Mouse (Mus musculus): ENCODE measurements at regions not wholly inside any gene's neighbourhood (a gene's known extent, or its start where the extent isn't known, plus 50 kb on each side); places are given as distances from the start of the nearest gene placed in this dataset.
A peak's percentile ranks its signal among the peaks of the same experiment; 100 is the strongest.

DNA sequence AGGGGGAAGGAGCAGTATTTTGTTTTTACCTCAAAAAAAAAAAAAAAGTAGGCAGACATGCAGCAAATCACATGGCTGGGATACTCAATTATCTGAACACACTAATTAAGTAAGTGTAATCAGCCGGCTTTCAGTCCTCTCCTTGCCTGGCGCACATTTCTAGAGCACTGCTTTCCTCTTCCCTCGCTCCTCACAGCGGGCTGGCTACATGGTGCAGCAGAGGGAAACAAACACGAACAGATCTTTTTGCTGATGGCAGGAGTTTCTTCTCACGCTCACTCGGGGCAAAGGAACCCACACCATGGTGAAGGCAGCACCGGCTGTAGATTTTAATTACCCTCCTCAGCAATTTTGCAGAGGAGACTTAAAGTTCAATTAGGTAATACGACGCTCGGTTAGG, 169.7 kb upstream of the Azi2 start:
- no peak for DNase-seq (ENCODE audit: low read depth, low spot score)

- DNase-seq (ENCODE audit: low read depth, low spot score), result no peak
Measured at GRCm38 (mm10) chr9:117863944-117864343, 176.4 kb upstream of the Azi2 start.

GRCm38 (mm10) chr9:117863318-117863717, 177.0 kb upstream of the Azi2 start:
- no peak for DNase-seq (ENCODE audit: low read depth, low spot score)

- no peak for DNase-seq (ENCODE audit: low read depth, low spot score)
Measured at GRCm38 (mm10) chr9:117859580-117860045, 180.7 kb upstream of the Azi2 start.

- DNase-seq (ENCODE audit: low read depth, low spot score), result no peak
Measured at GRCm38 (mm10) chr9:117843531-117843930, 196.8 kb upstream of the Azi2 start.

- no peak for DNase-seq (ENCODE audit: low read depth, low spot score)
Measured at GRCm38 (mm10) chr9:117836696-117837380, 203.5 kb upstream of the Azi2 start.

DNA sequence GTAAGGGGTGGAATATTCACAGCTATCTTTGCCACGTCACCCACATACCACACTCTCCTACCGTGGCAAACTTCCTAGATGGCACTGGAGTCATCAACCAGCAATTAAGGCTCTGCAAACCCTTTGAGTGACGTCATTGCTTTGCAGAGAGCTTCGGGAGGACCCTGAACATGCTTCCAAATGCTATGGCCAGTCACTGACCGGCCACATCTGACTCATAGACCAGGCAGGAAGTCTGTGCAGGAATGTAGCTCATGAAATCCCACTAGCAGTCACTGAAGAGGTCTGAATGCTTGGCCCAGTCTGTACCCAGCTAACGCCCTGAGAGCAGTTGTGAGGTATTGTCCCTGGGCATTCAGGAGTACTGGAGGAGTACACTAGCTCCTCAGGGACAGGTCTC, 203.9 kb upstream of the Rbms3 start:
- DNase-seq (ENCODE audit: low read depth, low spot score), result no peak

- DNase-seq (ENCODE audit: low read depth, low spot score), result no peak
Measured at GRCm38 (mm10) chr9:117814661-117815060, 184.9 kb upstream of the Rbms3 start.

- no peak for DNase-seq (ENCODE audit: low read depth, low spot score)
Measured at GRCm38 (mm10) chr9:117813216-117813615, 183.5 kb upstream of the Rbms3 start.

DNA sequence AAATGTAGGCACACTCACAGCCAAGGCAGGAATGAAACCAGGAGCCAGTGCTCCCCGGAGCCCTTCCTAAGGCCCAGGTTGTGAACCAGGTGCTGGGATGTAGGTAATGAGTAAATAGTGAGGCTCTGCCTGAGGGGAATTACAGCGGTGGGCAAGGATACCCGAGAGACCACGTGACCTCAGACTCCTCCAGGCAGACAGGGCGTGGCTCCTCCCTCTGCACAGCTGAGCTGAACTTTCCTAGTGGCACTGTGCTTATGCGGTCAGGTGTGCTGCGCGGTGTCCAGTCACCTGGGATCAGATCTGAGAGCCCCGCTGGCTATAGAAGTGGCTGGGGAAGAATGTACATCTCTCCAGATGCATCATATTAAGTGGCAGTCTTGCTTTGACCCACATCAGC, 176.1 kb upstream of the Rbms3 start:
- no peak for DNase-seq (ENCODE audit: low read depth, low spot score)

DNA sequence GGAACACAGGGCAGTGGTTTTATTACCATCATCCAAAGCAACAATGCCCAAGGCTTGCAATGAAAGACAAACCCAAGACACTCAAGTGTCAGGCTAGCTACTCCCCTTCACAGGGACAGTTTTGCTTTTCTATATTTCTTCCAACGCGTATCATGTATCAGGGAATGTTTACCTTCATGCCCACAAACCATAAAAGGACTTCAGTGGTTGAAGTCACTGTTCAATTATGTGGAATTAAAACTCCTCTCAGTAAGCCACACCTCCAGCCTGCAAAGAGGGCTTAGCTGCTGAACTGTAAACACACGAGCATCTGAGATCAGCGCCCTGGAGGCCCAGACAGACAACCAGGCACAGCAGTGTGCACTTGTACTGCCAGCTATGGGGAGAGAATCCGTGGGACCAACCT, 154.5 kb upstream of the Rbms3 start:
- DNase-seq (ENCODE audit: low read depth, low spot score), result no peak

DNA sequence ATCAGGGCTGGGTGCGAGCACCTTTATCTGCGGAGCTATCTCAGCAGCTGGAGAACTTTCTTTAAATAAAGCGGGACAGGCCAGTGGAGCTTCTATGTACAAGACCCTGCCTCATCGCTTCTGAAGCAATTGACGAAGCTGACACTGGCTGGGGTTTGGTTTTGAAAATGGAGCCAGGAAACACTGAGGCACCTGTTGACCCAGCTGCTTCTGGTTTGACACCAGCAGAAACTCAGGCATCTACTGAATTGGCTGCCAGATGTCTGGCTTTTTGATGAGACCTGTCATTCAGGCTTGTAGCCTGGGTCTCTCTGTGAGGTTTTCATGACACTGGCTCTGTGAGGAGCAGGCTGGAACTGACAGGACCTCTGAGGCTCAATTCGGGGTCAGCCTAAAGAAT, 124.9 kb upstream of the Rbms3 start:
- DNase-seq (ENCODE audit: low read depth, low spot score), result no peak

- DNase-seq (ENCODE audit: low read depth, low spot score), result no peak
Measured at GRCm38 (mm10) chr9:117753466-117753865, 123.8 kb upstream of the Rbms3 start.

- DNase-seq (ENCODE audit: low read depth, low spot score), result no peak
Measured at GRCm38 (mm10) chr9:117744906-117745305, 115.2 kb upstream of the Rbms3 start.

GRCm38 (mm10) chr9:117729366-117729765, 99.7 kb upstream of the Rbms3 start:
- DNase-seq (ENCODE audit: low read depth, low spot score), result no peak

DNA sequence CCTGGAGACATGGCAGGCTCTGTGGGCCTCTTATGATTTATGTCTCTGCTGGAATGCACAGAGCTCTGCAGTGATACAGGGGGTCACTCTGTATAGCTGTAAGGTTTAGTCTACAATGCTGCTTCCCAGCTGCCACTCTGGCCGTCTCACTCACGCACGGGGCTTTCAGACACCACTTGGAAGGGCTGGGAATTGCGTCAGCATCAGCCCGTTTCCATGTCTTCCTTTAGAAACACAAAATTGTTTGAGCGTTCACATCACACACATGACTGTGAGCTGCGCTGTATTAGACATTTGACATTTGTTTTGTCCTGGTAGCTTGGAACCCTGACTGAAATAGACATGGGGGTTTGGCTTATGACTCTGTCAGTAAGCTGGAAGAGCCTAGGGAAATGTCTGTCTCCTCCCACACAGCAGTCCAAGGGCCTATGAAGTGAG, 90.5 kb upstream of the Rbms3 start:
- DNase-seq (ENCODE audit: low read depth, low spot score), result peak; percentile 36

- DNase-seq (ENCODE audit: low read depth, low spot score), result no peak
Measured at GRCm38 (mm10) chr9:117717346-117717745, 87.6 kb upstream of the Rbms3 start.

GRCm38 (mm10) chr9:117716476-117716875, 86.8 kb upstream of the Rbms3 start:
- no peak for DNase-seq (ENCODE audit: low read depth, low spot score)

- DNase-seq (ENCODE audit: low read depth, low spot score), result no peak
Measured at GRCm38 (mm10) chr9:117714741-117715675, 85.3 kb upstream of the Rbms3 start.

DNA sequence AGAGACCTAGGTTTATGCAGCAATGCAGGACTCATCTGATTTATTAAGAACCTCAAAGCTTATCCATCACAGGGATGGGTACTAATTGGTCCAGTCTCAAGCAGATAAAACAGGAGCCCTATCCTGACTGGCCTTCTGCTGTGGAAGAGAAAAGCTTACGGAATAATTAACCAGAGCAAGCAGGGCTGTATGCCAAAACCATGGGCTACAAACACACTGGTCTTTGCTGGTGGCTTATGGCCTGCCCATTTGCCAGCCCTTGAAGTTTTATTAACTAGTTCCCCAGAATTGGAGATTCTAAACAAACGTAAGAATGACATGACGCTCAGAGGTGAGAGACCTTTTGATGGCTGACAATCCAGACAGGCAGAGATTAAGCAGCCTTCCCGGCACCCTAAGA, 83.4 kb upstream of the Rbms3 start:
- no peak for DNase-seq (ENCODE audit: low read depth, low spot score)

- DNase-seq (ENCODE audit: low read depth, low spot score), result no peak
Measured at GRCm38 (mm10) chr9:117711793-117712192, 82.1 kb upstream of the Rbms3 start.

GRCm38 (mm10) chr9:117710966-117711365, 81.3 kb upstream of the Rbms3 start:
- DNase-seq (ENCODE audit: low read depth, low spot score), result no peak

DNA sequence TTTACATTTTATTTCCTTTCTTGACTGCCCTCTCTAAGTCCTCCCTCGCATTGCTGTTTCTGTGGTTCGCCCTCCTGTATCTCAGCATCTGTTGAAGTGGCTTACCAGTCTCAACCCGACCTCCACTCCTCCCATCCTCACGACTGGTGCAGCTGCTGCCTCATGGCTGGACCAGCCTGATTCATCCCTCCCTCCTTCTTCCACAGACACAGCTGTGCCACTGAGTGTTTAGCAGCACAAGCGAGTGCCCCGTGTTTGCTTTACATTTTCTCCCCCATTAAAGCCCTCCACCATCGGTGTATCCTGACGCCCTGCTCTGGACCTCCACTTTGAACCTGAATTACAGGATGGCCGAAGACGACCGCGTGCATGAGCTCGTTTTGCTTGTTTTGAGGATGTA, 80.0 kb upstream of the Rbms3 start:
- no peak for DNase-seq (ENCODE audit: low read depth, low spot score)
